Comparison of ENCODE assay signal across 11 mouse cellular contexts in genomic region chr7:101973730-101974129, GRCm38 (mm10). TPM values are rescaled to one million over a fixed set of nuclear protein-coding genes. Genes with fewer than 3 reads are reported as not detected.
DNase-seq lines count a peak whose midpoint lies in the region; ATAC-seq and TF ChIP-seq lines count a peak whose summit lies in the region.
"Had no signal": no experiment of that assay in that cellular context is flagged by ENCODE, and none has a peak within 500 bp of the region (broad histone marks: within the 10 kb centered on the region; RNA-seq: fewer than 3 reads in every experiment).

No protein-coding gene starts in this region.

- no peak for DNase-seq in forebrain, embryonic 10.5 days (ENCODE audit: extremely low spot score, low spot score)
- DNase-seq in thymus, adult 2 months: no peak
- no peak for DNase-seq in thymus, postnatal 4 days
- no peak for DNase-seq in left cerebral cortex, postnatal 10 days (ENCODE audit: extremely low spot score in 1 of 2, low spot score in 2 of 2)
- no peak for DNase-seq in kidney, postnatal 4 days
- DNase-seq: liver had no signal

- TF ChIP-seq POLR2A in thymus, adult 2 months (IDR thresholded peaks at IDR 0.05; ENCODE audit: control insufficient read depth, extremely low read depth, insufficient read depth, low read length, poor library complexity): no peak

- intact Hi-C loops in left cerebral cortex, postnatal 10 days (cut with DNase I): no loop called here

- no peak overlapping the region for H3K9ac ChIP-seq in forebrain, embryonic 16.5 days (replicated peaks; ENCODE audit: low read depth, low read length)
- H3K9ac ChIP-seq in limb, embryonic 12.5 days (replicated peaks): no peak overlapping the region
- H3K9ac ChIP-seq in kidney, embryonic 15.5 days: no peak overlapping the region

- peaks cover 48% of the 10 kb centered on the region for H3K36me3 ChIP-seq in forebrain, embryonic 10.5 days (replicated peaks)
- no peaks in the 10 kb centered on the region for H3K36me3 ChIP-seq in forebrain, embryonic 16.5 days (ENCODE audit: control insufficient read depth, insufficient read depth)
- H3K36me3 ChIP-seq in thymus, adult 2 months (ENCODE audit: control insufficient read depth, insufficient read depth, low read length): peaks cover 9% of the 10 kb centered on the region; the same call in 1 of the 2 replicates
- peaks cover 20% of the 10 kb centered on the region for H3K36me3 ChIP-seq in limb, embryonic 12.5 days
- peaks cover 15% of the 10 kb centered on the region for H3K36me3 ChIP-seq in kidney, embryonic 15.5 days

- H3K27me3 ChIP-seq in forebrain, embryonic 10.5 days (ENCODE audit: poor library complexity, severe bottlenecking): no peaks in the 10 kb centered on the region
- H3K27me3 ChIP-seq in forebrain, embryonic 16.5 days (replicated peaks; ENCODE audit: control insufficient read depth, insufficient read depth, low read length): no peaks in the 10 kb centered on the region
- H3K27me3 ChIP-seq in thymus, adult 2 months (ENCODE audit: control insufficient read depth, insufficient read depth, low read length): no peaks in the 10 kb centered on the region
- H3K27me3 ChIP-seq in limb, embryonic 12.5 days: no peaks in the 10 kb centered on the region
- H3K27me3 ChIP-seq in kidney, embryonic 15.5 days: no peaks in the 10 kb centered on the region

- H3K9me3 ChIP-seq in forebrain, embryonic 10.5 days: no peaks in the 10 kb centered on the region
- no peaks in the 10 kb centered on the region for H3K9me3 ChIP-seq in forebrain, embryonic 16.5 days (ENCODE audit: control insufficient read depth, low read length)
- no peaks in the 10 kb centered on the region for H3K9me3 ChIP-seq in limb, embryonic 12.5 days
- H3K9me3 ChIP-seq in kidney, embryonic 15.5 days (replicated peaks): no peaks in the 10 kb centered on the region
- H3K9me3 ChIP-seq: G1E had no signal

- H3K4me3 ChIP-seq in forebrain, embryonic 10.5 days: no peak overlapping the region
- no peak overlapping the region for H3K4me3 ChIP-seq in forebrain, embryonic 16.5 days (replicated peaks; ENCODE audit: low read length)
- H3K4me3 ChIP-seq in thymus, adult 2 months (ENCODE audit: control insufficient read depth, insufficient read depth, low read length): no peak overlapping the region
- H3K4me3 ChIP-seq in limb, embryonic 12.5 days (replicated peaks): peak overlapping the region; percentile 6; the same call in 1 of the 2 replicates
- H3K4me3 ChIP-seq in kidney, embryonic 15.5 days (replicated peaks): no peak overlapping the region

- peaks cover 56% of the 10 kb centered on the region for H3K4me1 ChIP-seq in forebrain, embryonic 10.5 days
- peaks cover 30% of the 10 kb centered on the region for H3K4me1 ChIP-seq in forebrain, embryonic 16.5 days (replicated peaks; ENCODE audit: control insufficient read depth, insufficient read depth, low read length)
- peaks cover 26% of the 10 kb centered on the region for H3K4me1 ChIP-seq in thymus, adult 2 months (replicated peaks; ENCODE audit: control insufficient read depth, insufficient read depth, low read length)
- peaks cover 45% of the 10 kb centered on the region for H3K4me1 ChIP-seq in limb, embryonic 12.5 days (replicated peaks)
- H3K4me1 ChIP-seq in kidney, embryonic 15.5 days: peaks cover 45% of the 10 kb centered on the region

- H3K27ac ChIP-seq in forebrain, embryonic 10.5 days: peak overlapping the region; percentile 44; the same call in 1 of the 2 replicates
- H3K27ac ChIP-seq in forebrain, embryonic 16.5 days (ENCODE audit: low read length): no peak overlapping the region
- 0 out of 2 replicates have a peak overlapping the region, but pooled peaks have one; percentile 5 for H3K27ac ChIP-seq in thymus, adult 2 months (ENCODE audit: control insufficient read depth, insufficient read depth, low read length)
- H3K27ac ChIP-seq in limb, embryonic 12.5 days: peak overlapping the region; percentile 90
- H3K27ac ChIP-seq in kidney, embryonic 15.5 days: no peak overlapping the region

- no peak overlapping the region for H3K4me2 ChIP-seq in forebrain, embryonic 16.5 days (ENCODE audit: low read length)
- peak overlapping the region; percentile 73 for H3K4me2 ChIP-seq in limb, embryonic 12.5 days
- H3K4me2 ChIP-seq in kidney, embryonic 15.5 days: no peak overlapping the region

- TF ChIP-seq CTCF in thymus, adult 2 months (IDR thresholded peaks at IDR 0.05; ENCODE audit: borderline replicate concordance, control insufficient read depth, extremely low read depth, insufficient read depth, low read length, poor library complexity): no peak

- WGBS in forebrain, embryonic 10.5 days: 63% methylated on average over 3 of the region's 3 CpGs
- WGBS in forebrain, embryonic 16.5 days: 80% methylated on average over 3 of the region's 3 CpGs
- 14% methylated on average over 3 of the region's 3 CpGs for WGBS in thymus, adult 2 months
- whole genome bisulfite sequencing in limb, embryonic 12.5 days: 11% methylated on average over 3 of the region's 3 CpGs
- 52% methylated on average over 3 of the region's 3 CpGs for WGBS in kidney, embryonic 15.5 days

- ATAC-seq in forebrain, embryonic 16.5 days: no peak
- ATAC-seq in limb, embryonic 12.5 days (ENCODE audit: insufficient number of reproducible peaks, insufficient read depth, low FRiP score, low TSS enrichment, low read depth): no peak
- no peak for ATAC-seq in kidney, embryonic 15.5 days (replicated peaks; ENCODE audit: low FRiP score)
- ATAC-seq: activated CD4-positive, CD25-positive, alpha-beta regulatory T cell, adult 4 months had no signal

RNA-seq across cellular contexts. Expression of gene Numa1, which starts 39.8 kb away (rescaled TPM):
- polyA plus RNA-seq in forebrain, embryonic 10.5 days (2016; fragmentation: Nextera tagmentation; extraction: Ambion mirVana): 95.7 and 96.0 TPM in 2 replicates
- 64.8 and 68.6 TPM in 2 replicates for polyA plus RNA-seq in forebrain, embryonic 16.5 days (2015; fragmentation: Nextera tagmentation; extraction: Ambion mirVana)
- 166 and 186 TPM in 2 replicates for polyA plus RNA-seq in thymus, adult 2 months (2012; rRNA removed)
- polyA plus RNA-seq in limb, embryonic 12.5 days (2016; fragmentation: Nextera tagmentation; extraction: Ambion mirVana): 134 and 138 TPM in 2 replicates
- total RNA-seq in left cerebral cortex, postnatal 10 days (2021): 10 to 100 TPM; 60.5 to 60.9 TPM
- polyA plus RNA-seq in kidney, embryonic 15.5 days (2015; fragmentation: Nextera tagmentation; extraction: Ambion mirVana): 70.1 and 73.5 TPM in 2 replicates

RNA-seq across cellular contexts. Expression of gene Lrrc51, which starts 40.0 kb away (rescaled TPM):
- 10.1 and 11.9 TPM in 2 replicates for polyA plus RNA-seq in forebrain, embryonic 10.5 days (2016; fragmentation: Nextera tagmentation; extraction: Ambion mirVana)
- 9.4 and 9.6 TPM in 2 replicates for polyA plus RNA-seq in forebrain, embryonic 16.5 days (2015; fragmentation: Nextera tagmentation; extraction: Ambion mirVana)
- 4.0 and 6.2 TPM in 2 replicates for polyA plus RNA-seq in thymus, adult 2 months (2012; rRNA removed)
- polyA plus RNA-seq in limb, embryonic 12.5 days (2016; fragmentation: Nextera tagmentation; extraction: Ambion mirVana): 8.7 and 8.8 TPM in 2 replicates
- 1 to 10 TPM; 2.8 to 4.0 TPM for total RNA-seq in left cerebral cortex, postnatal 10 days (2021)
- 9.2 and 9.9 TPM in 2 replicates for polyA plus RNA-seq in kidney, embryonic 15.5 days (2015; fragmentation: Nextera tagmentation; extraction: Ambion mirVana)

RNA-seq across cellular contexts. Expression of gene Il18bp, which starts 44.8 kb away (rescaled TPM):
- 3.9 TPM in 2 replicates for polyA plus RNA-seq in forebrain, embryonic 10.5 days (2016; fragmentation: Nextera tagmentation; extraction: Ambion mirVana)
- 3.5 and 5.0 TPM in 2 replicates for polyA plus RNA-seq in forebrain, embryonic 16.5 days (2015; fragmentation: Nextera tagmentation; extraction: Ambion mirVana)
- polyA plus RNA-seq in thymus, adult 2 months (2012; rRNA removed): 57.9 and 80.7 TPM in 2 replicates
- polyA plus RNA-seq in limb, embryonic 12.5 days (2016; fragmentation: Nextera tagmentation; extraction: Ambion mirVana): 3.4 and 3.7 TPM in 2 replicates
- 10 to 100 TPM in 1 of 2 experiments, 1 to 10 TPM in 1; 8.6 to 10.1 TPM for total RNA-seq in left cerebral cortex, postnatal 10 days (2021)
- 2.5 and 3.0 TPM in 2 replicates for polyA plus RNA-seq in kidney, embryonic 15.5 days (2015; fragmentation: Nextera tagmentation; extraction: Ambion mirVana)

Comparison
In these comparisons a context has a peak if more than half of its experiments do, and no peak if none do; other contexts are left out.
1. H3K27ac ChIP-seq: peak in forebrain, embryonic 10.5 days (single experiment), thymus, adult 2 months (single experiment) and limb, embryonic 12.5 days (single experiment); none in forebrain, embryonic 16.5 days (single experiment) and kidney, embryonic 15.5 days (single experiment).